Mouse (Mus musculus): ENCODE data around the gene Laptm4a. TPM values are rescaled to one million over a fixed set of nuclear protein-coding genes. Genes with fewer than 3 reads are reported as not detected.
"Not testable (repeated sequence)": the region's sequence is repeated elsewhere in the genome, so short reads cannot be mapped to it uniquely, and the experiment has no call there.

The Laptm4a gene
- polyA plus RNA-seq, 1 experiment from 2014 or later = 219 TPM

DNA sequence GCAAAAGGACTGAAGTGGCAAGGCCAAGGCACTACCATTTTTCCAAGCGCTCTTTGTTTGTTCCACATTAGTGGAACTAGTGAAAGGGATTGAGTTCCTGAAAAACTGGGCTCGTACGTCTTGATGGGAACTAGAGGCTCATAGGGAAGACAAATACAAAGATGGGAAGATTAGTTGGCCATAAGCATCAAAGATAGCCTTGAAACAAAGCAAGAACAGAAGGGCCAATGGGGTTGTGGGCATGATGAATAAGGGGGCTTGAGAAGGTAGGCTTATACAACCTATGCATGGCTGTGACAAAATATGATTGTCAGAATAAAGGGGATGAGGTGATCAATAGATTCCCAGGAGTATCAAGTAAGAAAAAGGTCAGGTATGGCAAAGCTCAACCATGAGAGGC is 2.2 kb upstream of the Laptm4a start:
- H3K4me1 ChIP-seq = peaks cover 28% of the 10 kb centered on the region
- WGBS = 91% methylated on average over 3 of the region's 3 CpGs
- no peaks in the 10 kb centered on the region for H3K36me3 ChIP-seq
- no peak for DNase-seq (ENCODE audit: low spot score)
- no peaks in the 10 kb centered on the region for H3K9me3 ChIP-seq
- H3K4me3 ChIP-seq = no peak overlapping the region
- H3K27me3 ChIP-seq (ENCODE audit: insufficient read depth, poor library complexity, severe bottlenecking) = no peaks in the 10 kb centered on the region
- H3K27ac ChIP-seq = no peak overlapping the region

GRCm38 (mm10) chr12:8920996-8921393 is 469 bp upstream of the Laptm4a start:
- Histone ChIP-seq H3K27ac (peak overlapping the region; percentile 97), H3K4me1 (peaks cover 32% of the 10 kb centered on the region), H3K4me3 (peak overlapping the region; percentile 83), H3K27me3 (ENCODE audit: insufficient read depth, poor library complexity, severe bottlenecking) (no peaks in the 10 kb centered on the region), H3K36me3 (peaks cover 9% of the 10 kb centered on the region), H3K9me3 (no peaks in the 10 kb centered on the region)
- DNase-seq (ENCODE audit: low spot score) = no peak
- WGBS = 28% methylated on average over 1 of the region's 1 CpGs

GRCm38 (mm10) chr12:8922369-8923124 is 1.1 kb downstream of the Laptm4a start:
- Histone ChIP-seq H3K36me3 (peaks cover 14% of the 10 kb centered on the region), H3K9me3 (no peaks in the 10 kb centered on the region), H3K4me1 (peaks cover 31% of the 10 kb centered on the region), H3K27ac (peak overlapping the region; percentile 97), H3K4me3 (peak overlapping the region; percentile 83), H3K27me3 (ENCODE audit: insufficient read depth, poor library complexity, severe bottlenecking) (no peaks in the 10 kb centered on the region)
- 5% methylated on average over 30 of the region's 30 CpGs for WGBS
- DNase-seq (ENCODE audit: low spot score) = no peak

DNA sequence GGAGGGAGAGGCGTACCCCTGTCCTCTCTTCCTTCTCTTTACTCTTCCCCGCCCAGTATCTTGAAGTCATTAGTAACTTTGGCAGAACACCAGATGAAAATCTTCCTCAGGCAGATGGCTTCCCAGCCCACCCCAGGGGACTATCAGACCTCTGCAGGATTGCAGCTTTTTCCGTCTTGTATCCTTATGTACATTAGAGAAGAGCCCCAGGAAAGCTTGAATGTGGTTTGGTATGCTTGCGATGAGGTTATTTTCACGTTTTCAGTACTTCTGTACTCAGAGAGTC is 1.6 kb downstream of the Laptm4a start:
- Histone ChIP-seq H3K27ac (peak overlapping the region; percentile 97; the same call in 1 of the 2 replicates), H3K9me3 (no peaks in the 10 kb centered on the region), H3K36me3 (peaks cover 14% of the 10 kb centered on the region), H3K27me3 (ENCODE audit: insufficient read depth, poor library complexity, severe bottlenecking) (no peaks in the 10 kb centered on the region), H3K4me3 (peak overlapping the region; percentile 83), H3K4me1 (peaks cover 31% of the 10 kb centered on the region)
- no peak for DNase-seq (ENCODE audit: low spot score)
- 31% methylated on average over 5 of the region's 5 CpGs for WGBS

GRCm38 (mm10) chr12:8923603-8924002 is 2.1 kb downstream of the Laptm4a start:
- H3K27ac ChIP-seq = no peak overlapping the region
- 68% methylated on average over 2 of the region's 2 CpGs for WGBS
- peaks cover 14% of the 10 kb centered on the region for H3K36me3 ChIP-seq
- H3K9me3 ChIP-seq = no peaks in the 10 kb centered on the region
- peaks cover 32% of the 10 kb centered on the region for H3K4me1 ChIP-seq
- H3K4me3 ChIP-seq = peak overlapping the region; percentile 83
- no peak for DNase-seq (ENCODE audit: low spot score)
- no peaks in the 10 kb centered on the region for H3K27me3 ChIP-seq (ENCODE audit: insufficient read depth, poor library complexity, severe bottlenecking)

- Histone ChIP-seq H3K27ac (no peak overlapping the region), H3K27me3 (ENCODE audit: insufficient read depth, poor library complexity, severe bottlenecking) (no peaks in the 10 kb centered on the region), H3K4me1 (peaks cover 49% of the 10 kb centered on the region), H3K36me3 (peaks cover 23% of the 10 kb centered on the region), H3K4me3 (no peak overlapping the region), H3K9me3 (no peaks in the 10 kb centered on the region)
- DNase-seq (ENCODE audit: low spot score) = no peak
- WGBS = 96% methylated on average over 3 of the region's 3 CpGs
These were observed 6.2 kb downstream of the Laptm4a start for GRCm38 (mm10) chr12:8927652-8928051.

DNA sequence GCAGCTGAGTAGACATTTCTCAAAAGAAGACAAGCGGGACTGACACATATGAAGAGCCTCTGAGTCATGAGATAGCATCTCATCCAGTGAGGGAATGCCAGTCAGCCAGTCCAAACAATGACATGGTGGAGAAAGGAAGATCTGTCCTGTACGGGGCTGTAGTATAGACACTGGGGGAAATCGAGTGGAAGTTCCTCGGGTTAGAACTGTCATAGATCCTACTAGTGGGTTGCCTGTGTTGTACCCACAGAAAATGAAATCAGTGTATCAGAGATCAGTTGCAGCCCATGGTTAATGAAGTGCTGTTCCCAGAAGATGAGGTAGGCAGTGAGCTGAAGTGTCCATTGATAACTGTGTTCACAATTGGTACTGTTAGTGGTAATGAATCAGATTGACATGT is 7.3 kb downstream of the Laptm4a start:
- H3K9me3 ChIP-seq = no peaks in the 10 kb centered on the region
- H3K27me3 ChIP-seq (ENCODE audit: insufficient read depth, poor library complexity, severe bottlenecking) = no peaks in the 10 kb centered on the region
- WGBS = 73% methylated on average over 4 of the region's 4 CpGs
- peaks cover 41% of the 10 kb centered on the region for H3K4me1 ChIP-seq
- DNase-seq (ENCODE audit: low spot score) = no peak
- no peak overlapping the region for H3K4me3 ChIP-seq
- no peak overlapping the region for H3K27ac ChIP-seq
- peaks cover 34% of the 10 kb centered on the region for H3K36me3 ChIP-seq

GRCm38 (mm10) chr12:8931083-8931482 is 9.6 kb downstream of the Laptm4a start:
- Histone ChIP-seq H3K27ac (no peak overlapping the region), H3K36me3 (peaks cover 44% of the 10 kb centered on the region), H3K9me3 (no peaks in the 10 kb centered on the region), H3K27me3 (ENCODE audit: insufficient read depth, poor library complexity, severe bottlenecking) (no peaks in the 10 kb centered on the region), H3K4me3 (no peak overlapping the region), H3K4me1 (peaks cover 30% of the 10 kb centered on the region)
- no peak for DNase-seq (ENCODE audit: low spot score)
- 69% methylated on average over 4 of the region's 4 CpGs for WGBS

DNA sequence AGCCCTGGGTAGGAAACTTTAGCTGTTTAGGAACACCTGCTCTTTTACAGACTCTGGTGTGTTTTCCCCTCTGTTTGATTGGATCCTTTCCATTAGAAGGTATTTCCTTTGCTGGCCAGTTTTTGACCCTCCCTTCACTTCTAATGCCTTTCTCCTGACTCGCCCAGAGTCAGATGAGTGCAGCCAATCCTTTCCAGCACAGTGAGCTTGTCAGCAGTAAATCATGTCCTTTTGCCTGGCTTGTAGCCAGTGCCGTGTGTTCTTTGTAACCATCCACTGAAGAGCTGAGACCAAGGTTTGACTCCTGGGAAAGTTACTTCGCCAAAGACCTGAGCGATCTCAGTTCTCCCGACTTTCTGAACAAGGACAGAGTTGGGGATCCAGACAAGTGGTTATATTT is 13.9 kb downstream of the Laptm4a start:
- Histone ChIP-seq H3K36me3 (peaks cover 77% of the 10 kb centered on the region), H3K27me3 (ENCODE audit: insufficient read depth, poor library complexity, severe bottlenecking) (no peaks in the 10 kb centered on the region), H3K27ac (no peak overlapping the region), H3K9me3 (no peaks in the 10 kb centered on the region), H3K4me1 (peaks cover 9% of the 10 kb centered on the region; the same call in 1 of the 2 replicates), H3K4me3 (no peak overlapping the region)
- 81% methylated on average over 5 of the region's 5 CpGs for WGBS
- DNase-seq (ENCODE audit: low spot score) = no peak

DNA sequence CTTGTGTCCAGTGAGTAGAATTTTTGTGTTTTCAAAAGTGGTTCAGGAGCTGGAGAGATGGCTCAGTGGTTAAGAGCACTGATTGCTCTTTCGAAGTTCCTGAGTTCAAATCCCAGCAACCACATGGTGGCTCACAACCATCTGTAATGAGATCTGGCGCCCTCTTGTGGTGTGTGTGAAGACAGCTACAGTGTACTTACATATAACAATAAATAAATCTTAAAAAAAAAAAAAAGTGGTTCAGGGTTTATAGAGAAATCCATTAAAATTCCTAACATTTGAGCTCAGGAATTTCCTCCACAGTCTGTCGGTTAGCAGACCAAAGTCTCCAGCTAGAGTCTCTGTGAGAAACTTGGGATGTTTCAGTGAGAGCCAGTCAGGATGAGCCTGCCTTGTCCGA is 14.7 kb downstream of the Laptm4a start:
- 71% methylated on average over 4 of the region's 4 CpGs for WGBS
- DNase-seq (ENCODE audit: low spot score); H3K4me3 ChIP-seq; H3K27me3 ChIP-seq (ENCODE audit: insufficient read depth, poor library complexity, severe bottlenecking); H3K9me3 ChIP-seq; H3K4me1 ChIP-seq; H3K27ac ChIP-seq: not testable (repeated sequence)
- H3K36me3 ChIP-seq = peaks cover 77% of the 10 kb centered on the region

- Histone ChIP-seq H3K4me3 (no peak overlapping the region), H3K36me3 (peaks cover 52% of the 10 kb centered on the region), H3K9me3 (no peaks in the 10 kb centered on the region), H3K4me1 (0 out of 2 replicates have a peak, but pooled peaks cover 10% of the 10 kb centered on the region), H3K27ac (no peak overlapping the region), H3K27me3 (ENCODE audit: insufficient read depth, poor library complexity, severe bottlenecking) (no peaks in the 10 kb centered on the region)
- WGBS = 93% methylated on average over 4 of the region's 4 CpGs
- DNase-seq (ENCODE audit: low spot score) = no peak
These were observed 18.0 kb downstream of the Laptm4a start for GRCm38 (mm10) chr12:8939490-8939889.

- H3K27ac ChIP-seq = no peak overlapping the region
- no peak for DNase-seq (ENCODE audit: low spot score)
These were observed 18.8 kb downstream of the Laptm4a start for GRCm38 (mm10) chr12:8940011-8941005.

DNA sequence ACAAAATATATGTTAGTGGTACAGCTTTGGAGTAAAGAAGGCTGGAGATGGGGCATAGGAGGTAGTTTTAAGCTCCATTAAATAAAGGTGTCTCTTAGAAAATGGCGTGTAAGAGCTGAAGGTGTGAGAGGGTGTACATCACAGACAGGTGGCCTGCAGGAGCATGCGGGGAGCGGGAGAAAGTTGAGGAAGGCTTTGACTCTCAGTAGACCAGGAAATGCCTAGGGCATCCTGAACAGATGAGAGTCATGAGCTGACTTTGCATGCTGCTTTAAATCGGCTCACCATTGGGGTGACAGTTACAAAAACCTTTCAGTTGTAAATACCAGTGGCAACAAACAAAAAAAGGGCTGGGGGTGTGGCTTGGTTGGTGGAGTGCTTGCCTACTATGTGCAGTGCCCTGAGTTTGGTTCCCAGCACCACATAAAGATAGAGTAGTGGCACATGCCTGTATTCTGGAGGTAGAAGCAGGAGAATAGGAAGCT is 19.7 kb downstream of the Laptm4a start:
- 0 out of 2 replicates have a peak, but pooled peaks cover 10% of the 10 kb centered on the region for H3K4me1 ChIP-seq
- H3K27ac ChIP-seq = no peak overlapping the region
- peaks cover 35% of the 10 kb centered on the region for H3K36me3 ChIP-seq
- H3K4me3 ChIP-seq = no peak overlapping the region
- H3K27me3 ChIP-seq (ENCODE audit: insufficient read depth, poor library complexity, severe bottlenecking) = no peaks in the 10 kb centered on the region
- no peak for DNase-seq (ENCODE audit: low spot score)
- WGBS = 65% methylated on average over 4 of the region's 4 CpGs
- H3K9me3 ChIP-seq = no peaks in the 10 kb centered on the region

More at GRCm38 (mm10) chr12:8940011-8941005, 18.8 kb downstream of the Laptm4a start:
- peaks cover 44% of the 10 kb centered on the region for H3K36me3 ChIP-seq
- 66% methylated on average over 12 of the region's 12 CpGs for WGBS
- H3K9me3 ChIP-seq = no peaks in the 10 kb centered on the region
- no peak overlapping the region for H3K4me3 ChIP-seq
- H3K4me1 ChIP-seq = 0 out of 2 replicates have a peak, but pooled peaks cover 10% of the 10 kb centered on the region
- no peaks in the 10 kb centered on the region for H3K27me3 ChIP-seq (ENCODE audit: insufficient read depth, poor library complexity, severe bottlenecking)
